Mouse (Mus musculus) heart, embryonic 16.5 days (tissue): ENCODE measurements around the gene Rab4b. TPM values are rescaled to one million over a fixed set of nuclear protein-coding genes. Genes with fewer than 3 reads are reported as not detected.

Source experiments
- ATAC-seq: fragments of 200-750 bp; cut with Nextera tagmentation; replicated peaks from 2 replicates; pipeline ENCODE4 v1.8.0; 2017; ENCODE audit warnings: moderate number of reproducible peaks; ENCODE audit not compliant: insufficient read depth, low FRiP score; ENCODE audit errors: extremely low read depth
- H3K27ac ChIP-seq: fragments of 300-500 bp; sonication (generic); 2 replicates; pipeline ENCODE4 v1.5.1; 2014; ENCODE audit warnings: mild to moderate bottlenecking, low read length, control low read depth, moderate library complexity
- H3K27me3 ChIP-seq: fragments of 300-500 bp; sonication (generic); 2 replicates; pipeline ENCODE4 v1.6.1; 2014; ENCODE audit warnings: low read length, mixed read lengths; ENCODE audit not compliant: control insufficient read depth, insufficient read depth
- H3K36me3 ChIP-seq: fragments of 300-500 bp; sonication (generic); 2 replicates; pipeline ENCODE4 v1.6.1; 2014; ENCODE audit not compliant: control insufficient read depth, insufficient read depth
- H3K4me1 ChIP-seq: fragments of 300-500 bp; sonication (generic); 2 replicates; pipeline ENCODE4 v1.6.1; 2014; ENCODE audit warnings: low read length, mixed read lengths; ENCODE audit not compliant: control insufficient read depth, insufficient read depth
- H3K4me2 ChIP-seq: fragments of 300-500 bp; sonication (generic); 2 replicates; pipeline ENCODE4 v1.6.1; 2014; ENCODE audit warnings: low read depth, mild to moderate bottlenecking, control low read depth, low read length
- H3K4me3 ChIP-seq: fragments of 300-500 bp; sonication (generic); 2 replicates; pipeline ENCODE4 v1.5.1; 2014; ENCODE audit warnings: mild to moderate bottlenecking, control low read depth, low read length
- H3K9ac ChIP-seq: fragments of 300-500 bp; sonication (generic); 2 replicates; pipeline ENCODE4 v1.6.1; 2014; ENCODE audit warnings: low read length, control low read depth
- H3K9me3 ChIP-seq: fragments of 300-500 bp; sonication (generic); replicated peaks from 2 replicates; pipeline ENCODE4 v1.6.1; 2016; ENCODE audit warnings: low read length; ENCODE audit not compliant: control insufficient read depth
- WGBS: fragments of 180-500 bp; shearing (Covaris S2); extraction: QIAGEN DNeasy Blood & Tissue Kit; methylation state at CpG from one replicate; pipeline ENCODE4 v1.1.7; 2014; 5-methylcytosine and 5-hydroxymethylcytosine counted together
- polyA plus RNA-seq: library from polyadenylated mRNA; unstranded; fragments of >200 nt; fragmentation: Nextera tagmentation; extraction: Ambion mirVana; gene quantifications from 2 replicates; pipeline ENCODE4 v1.2.1, GENCODE M21; 2015

Gene Rab4b
- polyA plus RNA-seq, 1 experiment from 2014 or later, result 48.1 TPM

GRCm38 (mm10) chr7:27192434-27192833 lies 13.7 kb upstream of the Rab4b start:
- H3K27me3 ChIP-seq, result no peaks in the 10 kb centered on the region
- H3K4me1 ChIP-seq, result peaks cover 12% of the 10 kb centered on the region
- no peak for ATAC-seq
- H3K36me3 ChIP-seq, result peaks cover 55% of the 10 kb centered on the region
- 89% methylated on average over 5 of the region's 5 CpGs for WGBS
- H3K27ac ChIP-seq, result no peak overlapping the region
- no peak overlapping the region for H3K4me2 ChIP-seq
- H3K4me3 ChIP-seq, result no peak overlapping the region
- no peaks in the 10 kb centered on the region for H3K9me3 ChIP-seq
- H3K9ac ChIP-seq, result no peak overlapping the region

DNA sequence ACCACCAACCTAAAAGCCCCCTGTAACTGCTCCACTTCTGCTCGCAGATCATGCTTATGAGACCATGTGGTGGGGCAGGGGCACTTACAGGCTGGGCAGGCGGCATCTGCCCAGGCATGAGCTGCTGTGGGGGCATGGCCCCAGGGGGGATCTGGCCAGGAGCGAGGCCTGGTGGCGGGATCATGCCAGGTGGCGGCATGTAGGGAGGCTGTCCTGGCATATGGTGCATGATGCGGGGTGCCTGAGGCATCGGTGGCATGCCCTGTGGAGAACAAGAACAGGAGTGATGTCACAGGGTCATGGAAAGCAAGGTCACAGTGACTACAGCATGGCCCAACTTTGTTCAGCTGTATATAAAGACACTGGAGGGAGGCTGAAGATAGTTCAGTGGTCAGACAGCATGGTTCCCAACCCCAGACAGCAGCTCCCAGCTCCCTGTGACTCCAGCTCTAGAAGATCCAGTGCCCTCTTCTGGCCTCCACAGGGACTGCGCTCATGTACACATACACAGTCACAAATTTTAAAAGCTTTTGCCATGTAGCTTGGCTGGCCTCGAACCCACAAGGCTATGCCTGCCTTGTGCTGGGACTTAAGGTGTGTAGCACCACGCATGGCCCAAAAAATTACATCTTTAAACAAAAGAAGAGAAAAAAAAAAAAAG lies 10.7 kb upstream of the Rab4b start:
- Histone ChIP-seq H3K4me1 (peaks cover 2% of the 10 kb centered on the region; the same call in 1 of the 2 replicates), H3K36me3 (peaks cover 79% of the 10 kb centered on the region), H3K9ac (no peak overlapping the region), H3K9me3 (peaks cover 3% of the 10 kb centered on the region; the same call in 1 of the 2 replicates), H3K4me3 (no peak overlapping the region), H3K27me3 (no peaks in the 10 kb centered on the region), H3K4me2 (no peak overlapping the region), H3K27ac (no peak overlapping the region)
- ATAC-seq, result no peak
- WGBS, result 94% methylated on average over 10 of the region's 10 CpGs

DNA sequence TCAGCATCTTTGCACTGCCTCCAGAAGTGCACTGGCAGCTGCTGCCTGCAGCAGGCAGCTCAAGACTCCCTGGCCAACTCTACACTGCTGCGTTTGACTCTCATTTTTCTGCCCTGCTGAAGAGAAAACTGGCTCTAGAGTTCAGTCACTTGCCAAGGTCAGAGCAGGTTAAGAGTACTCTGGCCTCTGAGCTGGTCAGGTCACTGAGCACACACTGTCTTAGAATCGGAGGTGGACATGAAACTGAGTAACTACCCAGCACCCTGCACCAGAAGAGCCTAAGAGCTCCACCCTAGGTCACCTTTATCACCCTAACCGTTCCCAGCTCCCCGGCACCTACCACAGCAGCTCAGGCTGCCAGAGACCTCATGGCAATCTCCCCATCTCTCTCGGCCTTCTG lies 7.3 kb upstream of the Rab4b start:
- peaks cover 3% of the 10 kb centered on the region; the same call in 1 of the 2 replicates for H3K9me3 ChIP-seq
- peaks cover 61% of the 10 kb centered on the region for H3K36me3 ChIP-seq
- WGBS, result 90% methylated on average over 5 of the region's 5 CpGs
- no peak overlapping the region for H3K9ac ChIP-seq
- no peak overlapping the region for H3K27ac ChIP-seq
- no peak overlapping the region for H3K4me2 ChIP-seq
- no peak overlapping the region for H3K4me3 ChIP-seq
- no peaks in the 10 kb centered on the region for H3K27me3 ChIP-seq
- no peaks in the 10 kb centered on the region for H3K4me1 ChIP-seq
- no peak for ATAC-seq

- no peak overlapping the region for H3K4me3 ChIP-seq
- H3K9me3 ChIP-seq, result peaks cover 3% of the 10 kb centered on the region; the same call in 1 of the 2 replicates
- H3K27me3 ChIP-seq, result no peaks in the 10 kb centered on the region
- H3K4me2 ChIP-seq, result no peak overlapping the region
- 61% methylated on average over 3 of the region's 3 CpGs for WGBS
- H3K9ac ChIP-seq, result no peak overlapping the region
- peaks cover 50% of the 10 kb centered on the region for H3K36me3 ChIP-seq
- H3K4me1 ChIP-seq, result no peaks in the 10 kb centered on the region
- no peak overlapping the region for H3K27ac ChIP-seq
- ATAC-seq, result no peak
These were observed 6.3 kb upstream of the Rab4b start for GRCm38 (mm10) chr7:27184964-27185363.

DNA sequence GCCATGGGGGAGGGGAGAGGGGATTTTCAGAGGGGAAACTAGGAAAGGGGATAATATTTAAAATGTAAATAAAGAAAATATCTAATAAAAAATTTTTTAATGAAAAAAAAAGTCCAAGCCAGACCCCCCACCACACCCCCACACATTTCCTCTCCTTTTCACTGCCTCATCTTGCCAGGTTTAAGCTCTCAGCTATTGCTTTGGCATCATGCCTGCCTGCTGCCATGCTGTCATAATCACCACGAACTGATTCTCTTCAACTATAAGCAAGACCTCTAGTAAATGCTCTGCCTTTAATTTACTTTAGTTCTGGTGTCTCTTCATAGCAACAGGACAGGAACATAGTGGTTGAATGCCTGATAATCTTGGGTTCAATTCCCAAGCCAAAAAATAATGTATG lies 3.8 kb upstream of the Rab4b start:
- Histone ChIP-seq H3K4me2 (no peak overlapping the region), H3K36me3 (peaks cover 28% of the 10 kb centered on the region), H3K9ac (no peak overlapping the region), H3K9me3 (peaks cover 3% of the 10 kb centered on the region; the same call in 1 of the 2 replicates), H3K4me1 (peaks cover 13% of the 10 kb centered on the region), H3K27ac (no peak overlapping the region), H3K4me3 (no peak overlapping the region), H3K27me3 (no peaks in the 10 kb centered on the region)
- no peak for ATAC-seq
- 68% methylated on average over 1 of the region's 1 CpGs for WGBS

- WGBS, result 58% methylated on average over 14 of the region's 14 CpGs
- no peak within 1 kb of the TSS for H3K9ac ChIP-seq
- no peak within 1 kb of the TSS for H3K4me3 ChIP-seq
- no peaks in the 10 kb centered on the region for H3K27me3 ChIP-seq
- H3K9me3 ChIP-seq, result peaks cover 3% of the 10 kb centered on the region; the same call in 1 of the 2 replicates
- no peak within 1 kb of the TSS for H3K27ac ChIP-seq
- no peak for ATAC-seq
- H3K4me2 ChIP-seq, result no peak within 1 kb of the TSS
- H3K36me3 ChIP-seq, result peaks cover 19% of the 10 kb centered on the region
- peaks cover 13% of the 10 kb centered on the region for H3K4me1 ChIP-seq
These were observed 2.4 kb upstream of the Rab4b start, which contains the start of the genes Gm21983 and Mia for GRCm38 (mm10) chr7:27180837-27181695. Gm21983 (minus strand) TSS chr7:27181086. Mia (minus strand) TSS chr7:27181157.

DNA sequence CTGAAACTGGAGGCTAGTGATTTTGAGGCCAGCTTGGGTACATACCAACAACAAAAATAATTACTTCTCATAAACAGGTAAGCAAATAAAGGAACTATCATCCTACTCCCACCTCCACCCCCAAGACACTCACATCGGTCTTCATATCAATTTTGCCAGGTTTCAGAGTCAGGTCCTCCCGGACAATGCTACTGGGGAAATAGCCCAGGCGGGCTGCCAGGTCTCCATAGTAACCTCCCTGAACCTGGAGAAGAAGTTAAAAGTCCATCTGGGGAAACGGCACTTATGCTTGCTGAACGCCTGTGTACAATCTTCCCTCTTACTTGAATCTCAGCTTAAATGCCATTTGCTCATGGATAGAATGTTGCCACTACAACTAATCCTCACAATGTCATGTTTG lies 1.3 kb upstream of the Rab4b start:
- Histone ChIP-seq H3K27me3 (no peaks in the 10 kb centered on the region), H3K9ac (no peak overlapping the region), H3K4me3 (no peak overlapping the region), H3K9me3 (peaks cover 2% of the 10 kb centered on the region; the same call in 1 of the 2 replicates), H3K27ac (peak overlapping the region; percentile 64; the same call in 1 of the 2 replicates), H3K36me3 (peaks cover 8% of the 10 kb centered on the region), H3K4me2 (no peak overlapping the region), H3K4me1 (peaks cover 13% of the 10 kb centered on the region)
- 47% methylated on average over 5 of the region's 5 CpGs for WGBS
- ATAC-seq, result no peak

DNA sequence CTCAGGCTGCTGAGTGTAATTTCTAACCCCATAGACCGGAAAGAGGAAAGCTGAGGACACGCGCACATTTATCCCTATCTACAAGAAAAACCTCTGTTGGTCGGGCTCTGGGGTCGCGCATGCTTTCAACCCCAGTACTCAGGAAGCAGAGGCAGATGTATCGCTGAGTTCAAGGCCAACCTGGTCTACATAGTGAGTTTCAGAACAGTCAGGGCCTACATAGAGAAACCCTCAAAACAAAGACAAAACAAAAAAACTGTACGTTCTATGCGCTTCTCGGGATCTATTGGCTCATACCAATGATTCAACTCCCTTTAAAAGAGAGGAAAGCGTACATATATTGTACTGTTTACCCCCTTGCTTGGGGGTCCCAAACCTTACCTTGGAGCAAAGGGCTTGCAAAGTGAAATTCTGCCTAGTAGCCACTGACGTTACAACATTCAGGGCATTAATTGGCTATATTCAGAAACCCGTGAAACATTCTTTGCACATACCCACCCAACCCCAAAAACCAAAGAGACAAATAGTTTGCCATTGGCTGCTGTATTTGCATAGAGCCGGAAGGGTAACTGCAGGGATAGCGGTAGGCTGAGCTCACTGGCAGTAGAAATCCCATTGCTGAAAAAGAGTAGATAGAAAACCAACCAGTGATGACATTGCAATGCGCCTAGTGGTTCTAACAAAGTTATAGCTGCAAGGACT lies 672 bp upstream of the Rab4b start:
- H3K9ac ChIP-seq, result peak overlapping the region; percentile 50; the same call in 1 of the 2 replicates

More for the DNA sequence above, 672 bp upstream of the Rab4b start:
- H3K36me3 ChIP-seq, result peaks cover 3% of the 10 kb centered on the region; the same call in 1 of the 2 replicates
- peak overlapping the region; percentile 64 for H3K27ac ChIP-seq
- H3K27me3 ChIP-seq, result no peaks in the 10 kb centered on the region
- peaks cover 13% of the 10 kb centered on the region for H3K4me1 ChIP-seq
- WGBS, result 43% methylated on average over 16 of the region's 16 CpGs
- no peaks in the 10 kb centered on the region for H3K9me3 ChIP-seq
- H3K4me3 ChIP-seq, result peak overlapping the region; percentile 89
- ATAC-seq, result no peak
- peak overlapping the region; percentile 62 for H3K4me2 ChIP-seq
